Mouse (Mus musculus) ES-E14 (cell line): ENCODE results near the gene Gm5678.

ENCODE experiments used
- MAFK ChIP-seq: IDR thresholded peaks from 2 replicates; pipeline ENCODE4 v1.6.1; 2014; ENCODE audit warnings: mild to moderate bottlenecking, low read depth, low read length, inconsistent platforms; ENCODE audit not compliant: insufficient read depth
- ZNF384 ChIP-seq: IDR thresholded peaks from 2 replicates; pipeline ENCODE4 v1.6.1; 2012; ENCODE audit warnings: low read depth, low read length, inconsistent platforms

DNA sequence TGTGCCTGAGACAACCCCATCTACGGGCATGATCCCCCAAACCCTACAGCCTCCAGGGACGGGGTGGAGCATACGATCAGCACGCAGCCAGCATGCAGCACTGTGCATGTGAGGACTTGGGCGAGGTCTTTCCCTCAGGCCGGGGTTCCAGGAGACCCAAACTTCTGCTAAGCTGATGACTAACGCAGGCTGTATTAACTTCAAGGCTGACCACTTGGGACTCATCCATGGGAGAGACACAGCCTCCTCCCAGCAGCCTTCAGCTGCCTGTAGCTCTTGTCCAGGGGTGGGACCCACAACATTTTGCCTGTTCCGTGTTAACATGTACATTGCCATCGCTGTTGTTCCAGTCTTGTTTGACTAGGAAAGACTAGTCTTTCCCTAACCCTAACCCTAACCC lies 30.3 kb upstream of the Gm5678 start:
- TF ChIP-seq ZNF384 (no peak), MAFK (no peak)
